Mouse (Mus musculus) lung, embryonic 14.5 days (tissue): ENCODE results near the gene Cadps2. TPM values are rescaled to one million over a fixed set of nuclear protein-coding genes. Genes with fewer than 3 reads are reported as not detected.

Experiments used
- ATAC-seq: fragments of 200-750 bp; cut with Nextera tagmentation; 2 replicates; pipeline ENCODE4 v1.8.0; 2017; ENCODE audit warnings: mild to moderate bottlenecking, moderate TSS enrichment, moderate library complexity; ENCODE audit not compliant: insufficient read depth
- DNase-seq: peaks from one replicate; pipeline ENCODE4 v3.0.0-alpha.2; 2015
- H3K27ac ChIP-seq: fragments of 300-500 bp; sonication (generic); 2 replicates; pipeline ENCODE4 v1.5.1; 2014; ENCODE audit warnings: low read depth, mild to moderate bottlenecking, moderate library complexity
- H3K27me3 ChIP-seq: fragments of 300-500 bp; sonication (generic); 2 replicates; pipeline ENCODE4 v1.6.1; 2014; ENCODE audit warnings: low read length, control low read depth; ENCODE audit not compliant: insufficient read depth
- H3K36me3 ChIP-seq: fragments of 300-500 bp; sonication (generic); 2 replicates; pipeline ENCODE4 v1.6.1; 2014; ENCODE audit warnings: control low read depth; ENCODE audit not compliant: insufficient read depth
- H3K4me1 ChIP-seq: fragments of 300-500 bp; sonication (generic); 2 replicates; pipeline ENCODE4 v1.6.1; 2014; ENCODE audit warnings: antibody characterized with exemption, control low read depth; ENCODE audit not compliant: insufficient read depth
- H3K4me2 ChIP-seq: fragments of 300-500 bp; sonication (generic); 2 replicates; pipeline ENCODE4 v1.6.1; 2014; ENCODE audit warnings: mild to moderate bottlenecking
- H3K4me3 ChIP-seq: fragments of 300-500 bp; sonication (generic); 2 replicates; pipeline ENCODE4 v1.5.1; 2014; ENCODE audit warnings: low read depth, low read length
- H3K9ac ChIP-seq: fragments of 300-500 bp; sonication (generic); 2 replicates; pipeline ENCODE4 v1.6.1; 2014
- H3K9me3 ChIP-seq: fragments of 300-500 bp; sonication (generic); 2 replicates; pipeline ENCODE4 v1.6.1; 2016; ENCODE audit warnings: low read depth, low read length, control low read depth
- CTCF ChIP-seq: IDR thresholded peaks from 2 replicates; pipeline ENCODE4 v1.5.1; 2016; ENCODE audit warnings: antibody characterized with exemption, low read depth
- WGBS: fragments of 180-500 bp; shearing (Covaris S2); extraction: QIAGEN DNeasy Blood & Tissue Kit; methylation state at CpG from one replicate; pipeline ENCODE4 v1.1.7; 2014; 5-methylcytosine and 5-hydroxymethylcytosine counted together
- polyA plus RNA-seq: library from polyadenylated mRNA; unstranded; fragments of >200 nt; fragmentation: Nextera tagmentation; extraction: Ambion mirVana; gene quantifications from 2 replicates; pipeline ENCODE4 v1.2.1, GENCODE M21; 2014

Gene Cadps2
- polyA plus RNA-seq, 1 experiment from 2014 or later = 6.7 TPM

DNA sequence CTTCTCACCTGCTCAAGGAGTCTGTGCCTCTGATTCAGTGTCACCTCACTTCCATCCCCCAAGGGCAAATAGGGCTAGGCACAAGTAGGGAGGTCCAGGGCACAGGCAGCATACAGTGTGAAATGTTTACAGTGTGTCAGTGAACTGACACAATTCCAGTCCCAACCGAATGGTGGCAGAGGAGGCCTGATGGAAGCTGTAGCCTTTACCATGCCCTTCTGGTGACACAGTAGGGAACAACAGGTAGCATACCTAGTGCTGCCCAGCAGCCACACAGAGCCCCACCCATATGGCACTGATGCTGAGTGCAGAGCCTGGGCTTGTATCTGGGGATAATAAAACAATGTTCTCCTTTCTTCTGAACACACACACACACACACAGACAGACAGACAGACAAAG lies 61.6 kb downstream of the Cadps2 start:
- TF ChIP-seq CTCF = peak; percentile 48
- no peak; the same call in 1 of the 2 replicates for ATAC-seq
- Histone ChIP-seq H3K4me1 (no peaks in the 10 kb centered on the region), H3K9me3 (no peaks in the 10 kb centered on the region), H3K27ac (no peak overlapping the region), H3K4me3 (no peak overlapping the region), H3K9ac (no peak overlapping the region), H3K4me2 (no peak overlapping the region), H3K36me3 (no peaks in the 10 kb centered on the region), H3K27me3 (no peaks in the 10 kb centered on the region)
- 39% methylated on average over 1 of the region's 1 CpGs for WGBS
- peak; percentile 5 for DNase-seq

DNA sequence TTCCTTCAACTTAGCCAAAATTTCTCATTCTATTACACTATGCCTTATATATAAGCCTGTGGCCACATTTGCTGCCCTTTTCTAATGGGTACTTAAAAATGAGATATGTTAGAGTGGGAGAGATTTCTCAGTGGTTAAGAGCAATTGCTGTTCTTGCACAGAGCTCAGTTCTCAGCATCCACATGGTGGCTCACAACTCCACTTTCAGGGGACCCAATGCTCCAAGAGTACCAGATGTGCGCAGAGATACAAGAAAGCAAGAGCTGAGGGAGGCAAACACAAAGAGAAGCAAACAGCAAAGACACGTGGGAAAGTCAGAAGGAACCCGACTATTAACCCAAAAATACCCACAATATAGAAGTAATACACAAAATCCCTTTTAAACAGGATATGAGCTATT lies 77.0 kb downstream of the Cadps2 start:
- TF ChIP-seq CTCF = peak; percentile 32; the same call in 1 of the 2 replicates
- H3K4me2 ChIP-seq = no peak overlapping the region
- no peaks in the 10 kb centered on the region for H3K27me3 ChIP-seq
- no peaks in the 10 kb centered on the region for H3K4me1 ChIP-seq
- no peaks in the 10 kb centered on the region for H3K9me3 ChIP-seq
- no peak overlapping the region for H3K4me3 ChIP-seq
- no peak overlapping the region for H3K9ac ChIP-seq
- H3K27ac ChIP-seq = no peak overlapping the region
- WGBS = 46% methylated on average over 3 of the region's 3 CpGs
- H3K36me3 ChIP-seq = no peaks in the 10 kb centered on the region
- ATAC-seq (no peak), DNase-seq (peak; percentile 9)

DNA sequence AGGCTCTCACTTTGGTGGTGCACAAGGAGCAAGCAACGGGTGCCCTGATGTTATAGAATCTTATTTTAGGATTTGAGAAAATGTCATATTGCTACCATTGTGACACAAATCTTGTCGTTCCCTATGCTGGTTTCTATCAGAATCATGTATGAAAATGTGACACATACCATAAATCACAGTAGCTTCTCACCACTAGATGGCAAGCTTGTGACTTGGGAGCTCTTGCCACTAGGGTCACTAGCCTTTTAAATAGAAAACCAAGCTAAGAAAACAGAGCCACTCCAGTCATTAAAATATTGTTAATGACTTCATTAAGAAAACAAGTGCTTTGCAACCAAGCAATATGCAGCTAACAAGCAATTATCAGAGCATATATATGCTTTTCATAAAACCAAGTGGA lies 81.0 kb downstream of the Cadps2 start:
- H3K9ac ChIP-seq = no peak overlapping the region
- no peaks in the 10 kb centered on the region for H3K9me3 ChIP-seq
- no peaks in the 10 kb centered on the region for H3K36me3 ChIP-seq
- DNase-seq = peak; percentile 68
- H3K4me2 ChIP-seq = no peak overlapping the region
- TF ChIP-seq CTCF = peak; percentile 56
- H3K4me3 ChIP-seq = no peak overlapping the region
- no peak for ATAC-seq
- H3K4me1 ChIP-seq = no peaks in the 10 kb centered on the region
- H3K27me3 ChIP-seq = no peaks in the 10 kb centered on the region
- 73% methylated on average over 2 of the region's 2 CpGs for WGBS
- H3K27ac ChIP-seq = no peak overlapping the region

DNA sequence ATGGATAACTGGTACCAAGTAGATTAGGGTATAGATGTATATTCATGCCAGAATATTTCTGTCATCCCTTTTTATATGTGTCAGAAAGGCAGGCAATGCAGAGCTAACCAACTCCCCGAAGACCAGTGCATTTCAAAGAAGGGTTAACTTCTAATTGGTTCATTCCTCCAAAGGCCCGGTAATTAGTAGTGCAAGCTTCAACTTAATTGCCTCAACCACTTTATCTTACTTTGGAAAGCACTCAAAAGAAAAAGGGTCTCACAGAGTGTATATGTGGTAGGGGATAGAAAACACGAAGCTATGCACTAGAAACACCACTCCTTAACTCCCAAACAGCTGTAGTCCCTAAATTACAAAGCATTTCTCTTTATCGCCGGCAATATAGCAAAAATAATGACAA lies 90.4 kb downstream of the Cadps2 start:
- no peak for DNase-seq
- no peaks in the 10 kb centered on the region for H3K9me3 ChIP-seq

DNA sequence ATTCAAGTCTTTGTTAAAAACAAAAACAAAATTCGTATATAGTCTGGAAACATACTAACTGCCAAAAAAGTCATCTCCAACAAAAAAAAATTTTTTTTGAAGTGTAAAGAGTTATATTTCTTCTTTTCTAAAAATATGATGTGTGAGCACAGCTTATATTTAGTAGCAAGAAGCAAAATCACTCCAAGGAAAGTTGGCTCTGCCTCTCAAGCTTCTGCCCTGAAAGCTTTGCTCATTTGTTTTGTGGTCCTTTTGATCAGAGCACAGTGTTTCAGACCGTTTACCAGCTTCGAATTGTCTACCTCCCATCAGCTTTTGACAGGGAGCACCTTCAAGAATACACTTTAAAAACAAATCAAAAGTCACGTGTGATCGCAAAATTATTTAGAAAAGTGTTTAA lies 99.2 kb downstream of the Cadps2 start:
- no peak for ATAC-seq
- no peaks in the 10 kb centered on the region for H3K4me1 ChIP-seq
- no peak overlapping the region for H3K4me2 ChIP-seq
- 68% methylated on average over 5 of the region's 5 CpGs for WGBS
- no peak for TF ChIP-seq CTCF
- no peak overlapping the region for H3K9ac ChIP-seq
- H3K9me3 ChIP-seq = no peaks in the 10 kb centered on the region
- H3K36me3 ChIP-seq = no peaks in the 10 kb centered on the region
- H3K27ac ChIP-seq = no peak overlapping the region
- no peak overlapping the region for H3K4me3 ChIP-seq
- no peak for DNase-seq
- H3K27me3 ChIP-seq = no peaks in the 10 kb centered on the region

More for the DNA sequence above, 90.4 kb downstream of the Cadps2 start:
- 81% methylated on average over 5 of the region's 5 CpGs for WGBS
- H3K36me3 ChIP-seq = no peaks in the 10 kb centered on the region
- no peaks in the 10 kb centered on the region for H3K4me1 ChIP-seq
- H3K4me3 ChIP-seq = no peak overlapping the region
- no peak overlapping the region for H3K4me2 ChIP-seq
- no peak overlapping the region for H3K9ac ChIP-seq
- H3K27ac ChIP-seq = no peak overlapping the region
- TF ChIP-seq CTCF = no peak
- no peaks in the 10 kb centered on the region for H3K27me3 ChIP-seq
- no peak for ATAC-seq

DNA sequence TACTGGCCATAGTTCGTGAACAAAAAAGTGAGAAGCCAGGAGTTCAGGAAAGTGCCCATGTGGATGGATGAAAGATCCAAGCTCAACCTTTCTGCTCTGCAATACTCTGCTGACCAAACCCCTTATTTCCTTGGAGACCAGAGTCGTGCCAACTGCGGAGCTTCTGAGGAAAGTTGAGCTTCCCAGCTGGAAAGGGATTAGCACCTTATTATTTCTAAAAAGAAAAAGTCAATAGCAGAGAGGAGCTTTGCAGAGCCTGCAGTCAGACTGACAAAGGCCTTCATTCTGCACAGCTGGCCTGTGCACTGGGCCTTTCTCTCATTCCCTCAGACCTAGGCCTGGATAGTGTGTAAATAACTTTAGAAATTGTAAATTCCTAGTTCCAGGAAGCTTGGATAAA lies 106.5 kb downstream of the Cadps2 start:
- ATAC-seq (no peak), DNase-seq (no peak)
- Histone ChIP-seq H3K9ac (no peak overlapping the region), H3K4me1 (no peaks in the 10 kb centered on the region), H3K36me3 (no peaks in the 10 kb centered on the region), H3K27me3 (no peaks in the 10 kb centered on the region), H3K9me3 (no peaks in the 10 kb centered on the region), H3K27ac (no peak overlapping the region), H3K4me3 (no peak overlapping the region), H3K4me2 (no peak overlapping the region)
- 36% methylated on average over 3 of the region's 3 CpGs for WGBS
- no peak for TF ChIP-seq CTCF

DNA sequence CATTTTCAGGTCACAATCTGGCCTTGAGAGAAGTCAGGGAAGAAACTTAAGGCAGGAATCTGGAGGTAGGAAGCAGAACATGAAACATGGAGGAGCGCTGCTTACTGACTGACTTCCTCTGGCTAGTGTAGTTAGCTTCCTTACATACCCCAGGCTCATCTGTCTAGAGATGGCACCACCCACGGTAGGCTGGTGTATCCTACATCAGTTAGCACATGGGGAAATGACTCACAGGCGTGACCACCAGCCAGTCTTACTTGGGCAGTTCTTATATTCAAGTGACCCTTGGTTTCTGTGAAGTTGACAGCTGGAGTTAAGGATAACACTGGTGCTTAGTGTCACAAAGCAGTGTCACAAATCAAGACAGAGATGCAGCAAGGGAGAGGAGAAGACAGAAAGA lies 110.6 kb downstream of the Cadps2 start:
- Histone ChIP-seq H3K36me3 (no peaks in the 10 kb centered on the region), H3K4me1 (no peaks in the 10 kb centered on the region), H3K27ac (no peak overlapping the region), H3K9ac (no peak overlapping the region), H3K4me3 (no peak overlapping the region), H3K9me3 (no peaks in the 10 kb centered on the region), H3K4me2 (no peak overlapping the region), H3K27me3 (no peaks in the 10 kb centered on the region)
- TF ChIP-seq CTCF = no peak
- DNase-seq = no peak
- 68% methylated on average over 3 of the region's 3 CpGs for WGBS
- ATAC-seq = no peak

DNA sequence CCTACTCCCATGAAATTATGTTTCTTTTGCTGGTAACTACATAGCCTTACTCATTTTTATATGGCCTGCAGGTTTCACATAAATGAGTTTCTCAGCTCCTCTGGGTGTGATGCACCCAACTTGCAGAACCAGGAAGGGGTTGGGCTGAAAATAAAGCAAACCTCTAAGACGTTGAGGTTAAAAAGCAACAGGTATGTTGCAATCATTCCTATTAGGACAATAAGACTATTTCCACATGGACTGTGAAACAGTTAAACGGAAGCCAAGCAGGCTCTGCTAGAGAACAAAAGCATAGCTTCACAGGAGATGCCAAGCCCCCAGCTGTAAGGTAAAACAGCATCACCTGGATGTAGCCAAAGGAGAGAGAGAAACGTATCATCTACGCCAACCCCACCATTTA lies 115.5 kb downstream of the Cadps2 start:
- ATAC-seq (no peak), DNase-seq (no peak)
- Histone ChIP-seq H3K4me2 (no peak overlapping the region), H3K27me3 (no peaks in the 10 kb centered on the region), H3K4me1 (no peaks in the 10 kb centered on the region), H3K9me3 (no peaks in the 10 kb centered on the region), H3K4me3 (no peak overlapping the region), H3K27ac (no peak overlapping the region), H3K9ac (no peak overlapping the region), H3K36me3 (no peaks in the 10 kb centered on the region)
- no peak for TF ChIP-seq CTCF
- 79% methylated on average over 4 of the region's 4 CpGs for WGBS
